In genomic region chr10:68589530-68590252, GRCm38 (mm10) we compare ENCODE assay signal across 15 mouse cellular contexts. TPM values are rescaled to one million over a fixed set of nuclear protein-coding genes. Genes with fewer than 3 reads are reported as not detected.
DNase-seq lines count a peak whose midpoint lies in the region; ATAC-seq and TF ChIP-seq lines count a peak whose summit lies in the region.
"Had no signal": no experiment of that assay in that cellular context is flagged by ENCODE, and none has a peak within 500 bp of the region (broad histone marks: within the 10 kb centered on the region; RNA-seq: fewer than 3 reads in every experiment).

No protein-coding gene starts in this region.

- 38% methylated on average over 11 of the region's 11 CpGs for WGBS in forebrain, embryonic 13.5 days
- WGBS in forebrain, postnatal 0 days, result 25% methylated on average over 11 of the region's 11 CpGs
- WGBS in liver, adult 2 months, result 63% methylated on average over 11 of the region's 11 CpGs
- WGBS in embryonic facial prominence, embryonic 12.5 days, result 55% methylated on average over 11 of the region's 11 CpGs
- 28% methylated on average over 11 of the region's 11 CpGs for WGBS in limb, embryonic 14.5 days

- no peak overlapping the region for H3K4me2 ChIP-seq in forebrain, embryonic 13.5 days
- no peak overlapping the region for H3K4me2 ChIP-seq in forebrain, postnatal 0 days (ENCODE audit: low read depth)
- no peak overlapping the region for H3K4me2 ChIP-seq in embryonic facial prominence, embryonic 12.5 days (replicated peaks)
- H3K4me2 ChIP-seq in limb, embryonic 14.5 days (replicated peaks; ENCODE audit: low read depth, low read length, severe bottlenecking), result no peak overlapping the region

- 0 out of 2 replicates have a peak, but pooled peaks cover 5% of the 10 kb centered on the region for H3K4me1 ChIP-seq in forebrain, embryonic 13.5 days
- H3K4me1 ChIP-seq in forebrain, postnatal 0 days (ENCODE audit: insufficient read depth), result no peaks in the 10 kb centered on the region
- H3K4me1 ChIP-seq in liver, adult 2 months (ENCODE audit: control insufficient read depth, insufficient read depth, low read length), result 0 out of 2 replicates have a peak, but pooled peaks cover 3% of the 10 kb centered on the region
- no peaks in the 10 kb centered on the region for H3K4me1 ChIP-seq in embryonic facial prominence, embryonic 12.5 days
- no peaks in the 10 kb centered on the region for H3K4me1 ChIP-seq in limb, embryonic 14.5 days (ENCODE audit: control insufficient read depth, insufficient read depth, low read length)

- H3K36me3 ChIP-seq in forebrain, embryonic 13.5 days (ENCODE audit: poor library complexity, severe bottlenecking), result no peaks in the 10 kb centered on the region
- no peaks in the 10 kb centered on the region for H3K36me3 ChIP-seq in forebrain, postnatal 0 days (ENCODE audit: insufficient read depth)
- no peaks in the 10 kb centered on the region for H3K36me3 ChIP-seq in liver, adult 2 months (ENCODE audit: control insufficient read depth, insufficient read depth, low read length)
- no peaks in the 10 kb centered on the region for H3K36me3 ChIP-seq in embryonic facial prominence, embryonic 12.5 days
- H3K36me3 ChIP-seq in limb, embryonic 14.5 days (ENCODE audit: control insufficient read depth, insufficient read depth, low read length), result no peaks in the 10 kb centered on the region

- no peak for TF ChIP-seq POLR2A in liver, adult 2 months (IDR thresholded peaks at IDR 0.05; ENCODE audit: extremely low read depth, insufficient read depth, low read length)
- TF ChIP-seq POLR2A in limb, embryonic 14.5 days (IDR thresholded peaks at IDR 0.05; ENCODE audit: borderline replicate concordance, extremely low read depth, insufficient read depth, insufficient read length), result no peak

- no peak overlapping the region for H3K27ac ChIP-seq in forebrain, embryonic 13.5 days
- no peak overlapping the region for H3K27ac ChIP-seq in forebrain, postnatal 0 days (ENCODE audit: low read depth, low read length)
- H3K27ac ChIP-seq in liver, adult 2 months (replicated peaks; ENCODE audit: insufficient read depth, low read depth, low read length), result no peak overlapping the region
- H3K27ac ChIP-seq in embryonic facial prominence, embryonic 12.5 days, result 0 out of 2 replicates have a peak overlapping the region, but pooled peaks have one; percentile 24
- no peak overlapping the region for H3K27ac ChIP-seq in limb, embryonic 14.5 days (replicated peaks; ENCODE audit: low read depth, low read length)
- H3K27ac ChIP-seq in layer of hippocampus, adult 2 months, result no peak overlapping the region

- no peak overlapping the region for H3K9ac ChIP-seq in forebrain, embryonic 13.5 days
- no peak overlapping the region for H3K9ac ChIP-seq in forebrain, postnatal 0 days
- no peak overlapping the region for H3K9ac ChIP-seq in liver, adult 2 months (ENCODE audit: low read depth, low read length)
- H3K9ac ChIP-seq in embryonic facial prominence, embryonic 12.5 days, result no peak overlapping the region
- no peak overlapping the region for H3K9ac ChIP-seq in limb, embryonic 14.5 days (ENCODE audit: low read depth, low read length, severe bottlenecking)

- peak; percentile 65; the same call in 1 of the 2 replicates for ATAC-seq in forebrain, embryonic 13.5 days
- no peak for ATAC-seq in forebrain, postnatal 0 days
- no peak for ATAC-seq in embryonic facial prominence, embryonic 12.5 days (ENCODE audit: insufficient number of reproducible peaks, insufficient read depth, low FRiP score, low TSS enrichment)
- no peak for ATAC-seq in limb, embryonic 14.5 days (ENCODE audit: low FRiP score, low read depth)
- no peak for ATAC-seq in frontal cortex, adult (ENCODE audit: low TSS enrichment)

- H3K4me3 ChIP-seq in forebrain, embryonic 13.5 days, result no peak overlapping the region
- no peak overlapping the region for H3K4me3 ChIP-seq in forebrain, postnatal 0 days (ENCODE audit: low read depth, low read length)
- H3K4me3 ChIP-seq in liver, adult 2 months (ENCODE audit: insufficient read depth, low read depth, low read length), result no peak overlapping the region
- no peak overlapping the region for H3K4me3 ChIP-seq in embryonic facial prominence, embryonic 12.5 days
- H3K4me3 ChIP-seq in limb, embryonic 14.5 days (replicated peaks; ENCODE audit: low read length), result no peak overlapping the region
- H3K4me3 ChIP-seq in layer of hippocampus, adult 2 months, result no peak overlapping the region

- H3K79me2 ChIP-seq in liver, adult 2 months (ENCODE audit: control insufficient read depth, insufficient read depth, low read length), result no peaks in the 10 kb centered on the region

- TF ChIP-seq CTCF in forebrain, postnatal 0 days (IDR thresholded peaks at IDR 0.05; ENCODE audit: low read depth), result no peak
- TF ChIP-seq CTCF in liver, adult 2 months (IDR thresholded peaks at IDR 0.05; ENCODE audit: low read depth, low read length), result no peak
- no peak for TF ChIP-seq CTCF in layer of hippocampus, adult 2 months (conservative IDR thresholded peaks at IDR 0.05)

- no peak for DNase-seq in forebrain, postnatal 0 days
- peak; percentile 81 for DNase-seq in liver, adult 2 months (ENCODE audit: extremely low read depth, low read depth, low spot score)
- DNase-seq in liver, result no peak
- DNase-seq in limb, embryonic 14.5 days (ENCODE audit: low spot score), result peak; percentile 73
- DNase-seq in layer of hippocampus, adult 2 months (ENCODE audit: low spot score in 2 of 2), result no peak
- DNase-seq: B cell, adult 2 months; cerebellum, adult 2 months; kidney, postnatal 10 days; layer of hippocampus, postnatal 36 days; right cerebral cortex, postnatal 14 days; thymus, adult 2 months had no signal

- no peaks in the 10 kb centered on the region for H3K9me3 ChIP-seq in forebrain, embryonic 13.5 days (replicated peaks)
- no peaks in the 10 kb centered on the region for H3K9me3 ChIP-seq in forebrain, postnatal 0 days (ENCODE audit: low read length)
- H3K9me3 ChIP-seq in embryonic facial prominence, embryonic 12.5 days, result no peaks in the 10 kb centered on the region
- H3K9me3 ChIP-seq in limb, embryonic 14.5 days (ENCODE audit: control insufficient read depth, low read length), result no peaks in the 10 kb centered on the region

- no peaks in the 10 kb centered on the region for H3K27me3 ChIP-seq in forebrain, embryonic 13.5 days
- no peaks in the 10 kb centered on the region for H3K27me3 ChIP-seq in forebrain, postnatal 0 days (ENCODE audit: insufficient read depth, low read length)
- H3K27me3 ChIP-seq in liver, adult 2 months (ENCODE audit: control insufficient read depth, insufficient read depth, low read length), result no peaks in the 10 kb centered on the region
- H3K27me3 ChIP-seq in embryonic facial prominence, embryonic 12.5 days, result no peaks in the 10 kb centered on the region
- no peaks in the 10 kb centered on the region for H3K27me3 ChIP-seq in limb, embryonic 14.5 days (ENCODE audit: control insufficient read depth, insufficient read depth, low read length)

RNA-seq across cellular contexts. Expression of gene Cabcoco1, which starts 48.0 kb away (rescaled TPM):
- 0.44 and 1.2 TPM in 2 replicates for polyA plus RNA-seq in forebrain, embryonic 13.5 days (2015; fragmentation: Nextera tagmentation; extraction: Ambion mirVana)
- 0.77 and 1.2 TPM in 2 replicates for total RNA-seq in forebrain, postnatal 0 days (2014; rRNA removed)
- polyA plus RNA-seq in forebrain, postnatal 0 days (2015; fragmentation: Nextera tagmentation; extraction: Ambion mirVana), result 2.1 and 3.0 TPM in 2 replicates
- 3.0 and 3.3 TPM in 2 replicates for total RNA-seq in liver, adult 2 months (2014; rRNA removed)
- polyA plus RNA-seq in liver, adult 2 months (2012; rRNA removed), result 1.0 and 1.4 TPM in 2 replicates
- 0.45 and 0.63 TPM in 2 replicates for polyA plus RNA-seq in embryonic facial prominence, embryonic 12.5 days (2016; fragmentation: Nextera tagmentation; extraction: Ambion mirVana)
- polyA plus RNA-seq in limb, embryonic 14.5 days (2012; rRNA removed), result 0.44 and 0.58 TPM in 2 replicates
- polyA plus RNA-seq in limb, embryonic 14.5 days (2014; fragmentation: Nextera tagmentation; extraction: Ambion mirVana), result 1.1 and 1.8 TPM in 2 replicates
- 1 to 10 TPM; 2.0 to 2.8 TPM for total RNA-seq in layer of hippocampus, adult 2 months (2021)
- total RNA-seq: ES-E14 had no signal

Comparison
In these comparisons a context has a peak if more than half of its experiments do, and no peak if none do; other contexts are left out.
1. DNase-seq: peak in liver, adult 2 months (single experiment) and limb, embryonic 14.5 days (single experiment); none in forebrain, postnatal 0 days (single experiment), liver (single experiment) and layer of hippocampus, adult 2 months (0 of 2).